Mouse (Mus musculus) skeletal muscle tissue, adult 2 months (tissue): ENCODE data around the gene Mical2.

Experiments
- DNase-seq: peaks from one replicate; pipeline ENCODE4 v3.0.0-alpha.2; 2012; ENCODE audit warnings: low read depth, low spot score

Gene Mical2

GRCm38 (mm10) chr7:112241211-112241944 is 15.7 kb downstream of the Mical2 start:
- DNase-seq = no peak

GRCm38 (mm10) chr7:112241945-112242329 is 16.3 kb downstream of the Mical2 start:
- DNase-seq = no peak

- no peak for DNase-seq
Observed at GRCm38 (mm10) chr7:112242587-112242986, 16.9 kb downstream of the Mical2 start.

- DNase-seq = no peak
Observed at GRCm38 (mm10) chr7:112244071-112244470, 18.4 kb downstream of the Mical2 start.

GRCm38 (mm10) chr7:112244683-112245082 is 19.0 kb downstream of the Mical2 start:
- DNase-seq = no peak

- DNase-seq = no peak
Observed at GRCm38 (mm10) chr7:112245839-112246438, 20.3 kb downstream of the Mical2 start.

- no peak for DNase-seq
Observed at GRCm38 (mm10) chr7:112246442-112246841, 20.8 kb downstream of the Mical2 start.

- DNase-seq = no peak
Observed at GRCm38 (mm10) chr7:112247890-112248289, 22.2 kb downstream of the Mical2 start.

- no peak for DNase-seq
Observed at GRCm38 (mm10) chr7:112249476-112249875, 23.8 kb downstream of the Mical2 start.

- DNase-seq = no peak
Observed at GRCm38 (mm10) chr7:112252065-112252464, 26.4 kb downstream of the Mical2 start.

- no peak for DNase-seq
Observed at GRCm38 (mm10) chr7:112254233-112254632, 28.6 kb downstream of the Mical2 start.

GRCm38 (mm10) chr7:112255248-112255866 is 29.7 kb downstream of the Mical2 start:
- DNase-seq = no peak

GRCm38 (mm10) chr7:112258338-112258903 is 32.8 kb downstream of the Mical2 start:
- no peak for DNase-seq

- no peak for DNase-seq
Observed at GRCm38 (mm10) chr7:112259286-112259685, 33.6 kb downstream of the Mical2 start.

- no peak for DNase-seq
Observed at GRCm38 (mm10) chr7:112261121-112261520, 35.5 kb downstream of the Mical2 start.

GRCm38 (mm10) chr7:112267266-112267665 is 41.6 kb downstream of the Mical2 start:
- no peak for DNase-seq

- no peak for DNase-seq
Observed at GRCm38 (mm10) chr7:112268761-112269425, 43.2 kb downstream of the Mical2 start.

GRCm38 (mm10) chr7:112270870-112271269 is 45.2 kb downstream of the Mical2 start:
- no peak for DNase-seq

- no peak for DNase-seq
Observed at GRCm38 (mm10) chr7:112271627-112272026, 46.0 kb downstream of the Mical2 start.

GRCm38 (mm10) chr7:112272692-112273091 is 47.0 kb downstream of the Mical2 start:
- no peak for DNase-seq

- DNase-seq = no peak
Observed at GRCm38 (mm10) chr7:112273451-112273850, 47.8 kb downstream of the Mical2 start.

GRCm38 (mm10) chr7:112274611-112275010 is 49.0 kb downstream of the Mical2 start:
- no peak for DNase-seq
